In genomic region chr19:24281288-24281980, GRCm38 (mm10) we compare ENCODE assay signal across 7 mouse cellular contexts. TPM values are rescaled to one million over a fixed set of nuclear protein-coding genes. Genes with fewer than 3 reads are reported as not detected.
DNase-seq lines count a peak whose midpoint lies in the region; ATAC-seq and TF ChIP-seq lines count a peak whose summit lies in the region.

No protein-coding gene starts in this region.

- no peak for DNase-seq in lung, adult 18-20 months
- no peak for DNase-seq in liver, embryonic 14.5 days (ENCODE audit: low read depth in 3 of 3, low spot score in 3 of 3)
- no peak for DNase-seq in retina, postnatal 1 day
- DNase-seq in left cerebral cortex, postnatal 25 days (ENCODE audit: low spot score in 2 of 2), result no peak
- no peak for DNase-seq in left cerebral cortex, postnatal 36 days (ENCODE audit: low spot score in 2 of 2)

- intact Hi-C loops in left cerebral cortex, postnatal 25 days (cut with DNase I), result loop anchor here (5.0 kb wide), 2 partner anchors 591 to 606 kb away; no protein-coding TSS in a partner anchor
- intact Hi-C loops in left cerebral cortex, postnatal 36 days (cut with DNase I), result loop anchor here (5.0 kb wide), 2 partner anchors 341 to 591 kb away; no protein-coding TSS in a partner anchor

- H3K4me2 ChIP-seq in lung, embryonic 16.5 days (ENCODE audit: low read depth, low read length), result peak overlapping the region; percentile 90
- H3K4me2 ChIP-seq in forebrain, embryonic 16.5 days (ENCODE audit: low read length), result no peak overlapping the region
- peak overlapping the region; percentile 97 for H3K4me2 ChIP-seq in liver, embryonic 14.5 days (ENCODE audit: low read depth)

- no peak overlapping the region for H3K9ac ChIP-seq in lung, embryonic 16.5 days (ENCODE audit: low read length)
- H3K9ac ChIP-seq in forebrain, embryonic 16.5 days (replicated peaks; ENCODE audit: low read depth, low read length), result no peak overlapping the region
- H3K9ac ChIP-seq in liver, embryonic 14.5 days (replicated peaks), result peak overlapping the region; percentile 64

- no peak for ATAC-seq in lung, embryonic 16.5 days (ENCODE audit: low read depth)
- 0 out of 2 replicates have a peak, but pooled peaks have one; percentile 3 for ATAC-seq in forebrain, embryonic 16.5 days
- ATAC-seq in liver, embryonic 14.5 days (ENCODE audit: insufficient read depth), result no peak

- no peak for TF ChIP-seq CTCF in liver, embryonic 14.5 days (IDR thresholded peaks at IDR 0.05; ENCODE audit: low read depth)

- H3K27me3 ChIP-seq in lung, embryonic 16.5 days (ENCODE audit: control insufficient read depth, insufficient read depth, low read depth, low read length), result no peaks in the 10 kb centered on the region
- no peaks in the 10 kb centered on the region for H3K27me3 ChIP-seq in forebrain, embryonic 16.5 days (replicated peaks; ENCODE audit: control insufficient read depth, insufficient read depth, low read length)
- no peaks in the 10 kb centered on the region for H3K27me3 ChIP-seq in liver, embryonic 14.5 days (ENCODE audit: control insufficient read depth, insufficient read depth, low read length)

- TF ChIP-seq EP300 in liver, embryonic 14.5 days (IDR thresholded peaks at IDR 0.05; ENCODE audit: low read depth), result no peak

- H3K36me3 ChIP-seq in lung, embryonic 16.5 days (ENCODE audit: control insufficient read depth, insufficient read depth, low read length), result no peaks in the 10 kb centered on the region
- H3K36me3 ChIP-seq in forebrain, embryonic 16.5 days (ENCODE audit: control insufficient read depth, insufficient read depth), result no peaks in the 10 kb centered on the region
- peaks cover 3% of the 10 kb centered on the region for H3K36me3 ChIP-seq in liver, embryonic 14.5 days (replicated peaks; ENCODE audit: control insufficient read depth, insufficient read depth, low read depth)

- H3K4me1 ChIP-seq in lung, embryonic 16.5 days (replicated peaks; ENCODE audit: control insufficient read depth, insufficient read depth, low read length), result peaks cover 9% of the 10 kb centered on the region; the same call in 1 of the 2 replicates
- peaks cover 10% of the 10 kb centered on the region for H3K4me1 ChIP-seq in forebrain, embryonic 16.5 days (replicated peaks; ENCODE audit: control insufficient read depth, insufficient read depth, low read length)
- H3K4me1 ChIP-seq in liver, embryonic 14.5 days (replicated peaks; ENCODE audit: control insufficient read depth in 2 of 2, insufficient read depth in 2 of 2, low read length in 1 of 2), result peaks cover 16 to 26% of the 10 kb centered on the region in 2 experiments

- 51% methylated on average over 7 of the region's 7 CpGs for WGBS in lung, embryonic 16.5 days
- 70% methylated on average over 7 of the region's 7 CpGs for WGBS in forebrain, embryonic 16.5 days
- 18% methylated on average over 7 of the region's 7 CpGs for WGBS in liver, embryonic 14.5 days (ENCODE audit: insufficient replicate concordance)

- peak overlapping the region; percentile 70 for H3K4me3 ChIP-seq in lung, embryonic 16.5 days (ENCODE audit: low read length)
- H3K4me3 ChIP-seq in forebrain, embryonic 16.5 days (replicated peaks; ENCODE audit: low read length), result no peak overlapping the region
- peak overlapping the region; percentile 71 to 91 for H3K4me3 ChIP-seq in liver, embryonic 14.5 days (ENCODE audit: insufficient read depth in 1 of 2, low read depth in 2 of 2, low read length in 2 of 2)

- H3K9me3 ChIP-seq in lung, embryonic 16.5 days (ENCODE audit: control insufficient read depth, low read length), result no peaks in the 10 kb centered on the region
- no peaks in the 10 kb centered on the region for H3K9me3 ChIP-seq in forebrain, embryonic 16.5 days (ENCODE audit: control insufficient read depth, low read length)
- no peaks in the 10 kb centered on the region for H3K9me3 ChIP-seq in liver, embryonic 14.5 days (ENCODE audit: control insufficient read depth, low read length)

- no peak overlapping the region for H3K27ac ChIP-seq in lung, embryonic 16.5 days (ENCODE audit: low read length)
- H3K27ac ChIP-seq in forebrain, embryonic 16.5 days (ENCODE audit: low read length), result no peak overlapping the region
- peak overlapping the region; percentile 51 for H3K27ac ChIP-seq in liver, embryonic 14.5 days

RNA-seq across cellular contexts. Expression of gene Fxn, which starts 1.0 kb away (rescaled TPM):
- 45.9 and 47.5 TPM in 2 replicates for polyA plus RNA-seq in lung, embryonic 16.5 days (2015; fragmentation: Nextera tagmentation; extraction: Ambion mirVana)
- 40.1 and 40.3 TPM in 2 replicates for polyA plus RNA-seq in forebrain, embryonic 16.5 days (2015; fragmentation: Nextera tagmentation; extraction: Ambion mirVana)
- 25.3 and 27.8 TPM in 2 replicates for polyA plus RNA-seq in liver, embryonic 14.5 days (2012; rRNA removed)
- 47.4 and 49.1 TPM in 2 replicates for polyA plus RNA-seq in liver, embryonic 14.5 days (2014; fragmentation: Nextera tagmentation; extraction: Ambion mirVana)
- 1 to 10 TPM; 6.9 to 7.4 TPM for total RNA-seq in left cerebral cortex, postnatal 25 days (2021)
- 1 to 10 TPM; 6.7 to 7.3 TPM for total RNA-seq in left cerebral cortex, postnatal 36 days (2021)

RNA-seq across cellular contexts. Expression of gene Tjp2, which starts 56.6 kb away (rescaled TPM):
- polyA plus RNA-seq in lung, embryonic 16.5 days (2015; fragmentation: Nextera tagmentation; extraction: Ambion mirVana), result 34.6 and 36.6 TPM in 2 replicates
- 11.3 and 15.0 TPM in 2 replicates for polyA plus RNA-seq in forebrain, embryonic 16.5 days (2015; fragmentation: Nextera tagmentation; extraction: Ambion mirVana)
- polyA plus RNA-seq in liver, embryonic 14.5 days (2012; rRNA removed), result 2.2 and 2.9 TPM in 2 replicates
- polyA plus RNA-seq in liver, embryonic 14.5 days (2014; fragmentation: Nextera tagmentation; extraction: Ambion mirVana), result 3.2 and 4.0 TPM in 2 replicates
- total RNA-seq in left cerebral cortex, postnatal 25 days (2021), result 10 to 100 TPM; 16.6 to 18.5 TPM
- total RNA-seq in left cerebral cortex, postnatal 36 days (2021), result 10 to 100 TPM; 17.1 TPM
